Mouse (Mus musculus): Measurements from ENCODE around the gene H2al2a. TPM values are rescaled to one million over a fixed set of nuclear protein-coding genes. Genes with fewer than 3 reads are reported as not detected.

H2al2a gene
- polyA plus RNA-seq (2015; fragmentation: Nextera tagmentation; extraction: Ambion mirVana) = not detected in 2 replicates

DNA sequence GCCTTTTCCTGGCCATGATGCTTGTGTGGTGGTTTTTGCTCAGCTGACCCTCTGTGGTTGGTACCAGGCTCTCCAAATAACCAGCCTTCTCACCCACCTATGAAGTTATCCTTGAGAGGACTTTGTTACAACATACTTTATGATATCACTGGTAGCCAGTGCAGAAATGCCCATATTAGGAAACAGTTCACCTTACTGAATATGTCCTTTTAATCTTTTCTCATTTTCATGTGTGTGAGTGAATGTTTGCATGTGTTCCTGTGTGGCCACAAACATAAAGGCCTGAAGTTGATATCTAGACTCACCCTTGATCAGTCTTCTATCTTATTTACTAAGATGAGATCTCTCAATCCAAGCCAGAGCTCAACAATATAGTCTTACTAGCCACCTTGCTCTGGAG is at the start of gene H2al2a:
Gene H2al2a (minus strand): TSS at position 101 of the 400 bp plus-strand sequence.
- no peak within 1 kb of the TSS for H3K9ac ChIP-seq (ENCODE audit: low read depth, low read length)
- no peaks in the 10 kb centered on the region for H3K27me3 ChIP-seq (replicated peaks; ENCODE audit: control insufficient read depth, insufficient read depth, low read length)
- no peak within 1 kb of the TSS for H3K4me3 ChIP-seq (ENCODE audit: low read length)
- no peak within 1 kb of the TSS for H3K4me2 ChIP-seq (ENCODE audit: low read depth, low read length)
- H3K27ac ChIP-seq (ENCODE audit: low read length) = no peak within 1 kb of the TSS
- no peaks in the 10 kb centered on the region for H3K36me3 ChIP-seq (ENCODE audit: control insufficient read depth, insufficient read depth, low read length)
- no peaks in the 10 kb centered on the region for H3K4me1 ChIP-seq (ENCODE audit: control insufficient read depth, insufficient read depth, low read length)
- ATAC-seq = no peak
- no peaks in the 10 kb centered on the region for H3K9me3 ChIP-seq (ENCODE audit: control insufficient read depth, low read length)

DNA sequence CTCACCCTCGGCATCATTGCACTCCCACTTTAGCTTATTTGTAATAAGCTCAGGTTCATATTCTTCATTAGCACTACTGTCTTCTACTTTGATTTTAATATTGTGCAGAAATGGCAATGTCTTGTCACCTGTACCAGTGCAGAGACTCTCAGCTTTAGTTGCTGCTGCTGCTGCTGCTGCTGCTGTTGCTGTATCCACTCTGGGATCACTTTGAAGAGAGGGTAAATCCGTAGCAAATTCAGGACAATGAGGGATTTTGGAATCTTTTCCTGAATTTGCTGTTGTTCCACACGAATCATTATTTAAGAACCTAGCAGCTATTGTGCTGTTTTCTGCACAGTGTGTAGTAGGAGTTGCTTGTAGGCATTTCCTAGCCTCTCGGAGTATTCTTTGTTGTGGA is 49.4 kb upstream of the H2al2a start:
- Histone ChIP-seq H3K9me3 (ENCODE audit: control insufficient read depth, low read length) (no peaks in the 10 kb centered on the region), H3K9ac (ENCODE audit: low read depth, low read length) (peak overlapping the region; percentile 98), H3K4me1 (ENCODE audit: control insufficient read depth, insufficient read depth, low read length) (peaks cover 26% of the 10 kb centered on the region), H3K36me3 (ENCODE audit: control insufficient read depth, insufficient read depth, low read length) (no peaks in the 10 kb centered on the region), H3K27ac (ENCODE audit: low read length) (peak overlapping the region; percentile 99), H3K4me2 (ENCODE audit: low read depth, low read length) (peak overlapping the region; percentile 95), H3K27me3 (replicated peaks; ENCODE audit: control insufficient read depth, insufficient read depth, low read length) (no peaks in the 10 kb centered on the region), H3K4me3 (ENCODE audit: low read length) (peak overlapping the region; percentile 87)
- 4% methylated on average over 4 of the region's 4 CpGs for WGBS
- ATAC-seq = no peak

DNA sequence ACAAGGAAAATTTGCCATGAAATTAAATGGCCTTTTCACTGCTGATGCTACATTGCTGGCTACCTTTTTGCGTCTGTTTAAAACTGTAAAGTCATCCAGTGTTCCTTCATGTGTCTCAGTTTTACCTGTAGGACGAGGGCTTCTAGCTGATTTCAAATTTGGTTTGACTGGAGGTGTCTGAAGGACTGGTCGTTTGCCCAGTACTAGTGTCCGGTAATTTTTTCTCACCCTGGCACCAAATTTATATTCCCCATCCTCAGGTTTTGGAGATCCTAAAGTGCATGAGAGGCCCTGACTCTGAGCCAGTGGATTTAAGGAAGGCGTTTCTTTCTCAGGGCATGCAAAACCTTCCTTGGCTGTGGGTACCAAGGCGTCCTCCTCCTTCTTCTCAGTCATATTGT is 49.0 kb upstream of the H2al2a start:
- H3K9ac ChIP-seq (ENCODE audit: low read depth, low read length) = peak overlapping the region; percentile 98

DNA sequence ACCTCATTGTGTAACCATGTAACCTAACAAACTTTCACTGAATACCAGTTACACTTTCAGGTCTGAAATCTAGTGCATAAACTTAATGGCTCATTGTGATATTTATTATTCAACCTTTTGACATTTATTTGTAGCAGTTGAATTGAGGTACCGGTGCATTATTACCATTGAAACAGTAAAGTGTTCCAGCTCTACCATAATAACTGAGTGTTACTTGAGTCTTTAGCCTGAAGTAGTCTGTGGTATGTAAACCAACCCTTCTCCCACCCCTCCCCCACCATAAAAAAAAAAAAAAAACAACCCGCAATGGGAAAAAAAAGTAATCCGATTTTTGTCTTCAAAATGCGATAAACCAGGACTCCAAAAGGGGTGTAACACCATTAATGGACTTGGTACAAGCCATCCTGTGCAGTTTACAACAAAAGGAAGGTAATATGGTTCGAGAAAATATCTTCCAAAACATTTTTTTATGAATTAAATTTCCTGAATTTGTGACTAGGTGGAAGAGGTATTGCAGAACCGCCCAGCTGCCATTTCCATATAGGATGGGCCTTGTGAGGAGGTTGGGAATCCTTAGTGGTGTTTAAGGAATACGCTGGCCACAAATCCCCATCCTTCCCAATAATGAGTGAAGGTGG is 48.5 kb upstream of the H2al2a start:
- Histone ChIP-seq H3K27ac (ENCODE audit: low read length) (0 out of 2 replicates have a peak overlapping the region, but pooled peaks have one; percentile 33), H3K4me1 (ENCODE audit: control insufficient read depth, insufficient read depth, low read length) (peaks cover 29% of the 10 kb centered on the region), H3K27me3 (replicated peaks; ENCODE audit: control insufficient read depth, insufficient read depth, low read length) (no peaks in the 10 kb centered on the region), H3K36me3 (ENCODE audit: control insufficient read depth, insufficient read depth, low read length) (no peaks in the 10 kb centered on the region), H3K9me3 (ENCODE audit: control insufficient read depth, low read length) (no peaks in the 10 kb centered on the region), H3K9ac (ENCODE audit: low read depth, low read length) (peak overlapping the region; percentile 98), H3K4me3 (ENCODE audit: low read length) (peak overlapping the region; percentile 87), H3K4me2 (ENCODE audit: low read depth, low read length) (peak overlapping the region; percentile 95)
- WGBS = 23% methylated on average over 7 of the region's 7 CpGs
- no peak for ATAC-seq

More for the DNA sequence above, 49.0 kb upstream of the H2al2a start:
- H3K36me3 ChIP-seq (ENCODE audit: control insufficient read depth, insufficient read depth, low read length) = no peaks in the 10 kb centered on the region
- H3K4me2 ChIP-seq (ENCODE audit: low read depth, low read length) = peak overlapping the region; percentile 95
- 27% methylated on average over 6 of the region's 6 CpGs for WGBS
- H3K9me3 ChIP-seq (ENCODE audit: control insufficient read depth, low read length) = no peaks in the 10 kb centered on the region
- ATAC-seq = no peak
- H3K27me3 ChIP-seq (replicated peaks; ENCODE audit: control insufficient read depth, insufficient read depth, low read length) = no peaks in the 10 kb centered on the region
- peak overlapping the region; percentile 87 for H3K4me3 ChIP-seq (ENCODE audit: low read length)
- 0 out of 2 replicates have a peak overlapping the region, but pooled peaks have one; percentile 33 for H3K27ac ChIP-seq (ENCODE audit: low read length)
- peaks cover 29% of the 10 kb centered on the region for H3K4me1 ChIP-seq (ENCODE audit: control insufficient read depth, insufficient read depth, low read length)

DNA sequence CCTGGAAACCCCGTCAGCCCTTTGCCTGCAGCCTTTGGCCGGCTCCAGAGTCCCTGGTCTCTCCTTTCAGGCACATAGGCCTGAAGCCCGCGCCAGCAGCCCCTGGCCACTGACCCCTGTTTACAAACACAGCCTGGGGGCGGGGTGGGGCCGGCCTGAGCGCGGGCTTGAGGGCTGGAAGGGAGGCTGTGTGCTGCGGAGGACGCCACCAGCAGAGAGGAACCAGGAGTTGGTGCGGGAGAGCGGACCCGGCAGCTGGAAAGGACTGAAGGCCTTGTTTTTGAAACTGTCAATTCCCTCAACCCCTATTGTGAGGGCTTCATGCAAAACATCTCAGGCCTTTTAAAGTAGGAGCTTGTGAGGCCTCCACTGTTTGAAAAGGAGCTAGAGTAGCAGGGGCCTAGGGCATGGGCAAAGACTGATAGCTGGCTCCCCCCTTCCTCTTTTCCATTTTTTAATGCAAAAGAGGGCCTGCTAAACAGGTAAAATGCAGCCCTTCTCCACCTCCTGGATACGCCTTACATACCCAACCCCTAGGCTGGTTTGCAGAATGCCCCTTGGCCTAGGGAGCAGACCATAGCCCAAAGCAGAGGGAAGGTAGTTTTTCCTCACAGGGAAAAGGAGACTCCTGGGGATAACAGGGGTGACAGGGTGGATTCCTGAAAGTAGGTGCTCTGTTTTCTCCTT is 44.6 kb upstream of the H2al2a start:
- H3K4me1 ChIP-seq (ENCODE audit: control insufficient read depth, insufficient read depth, low read length) = peaks cover 31% of the 10 kb centered on the region
- H3K4me3 ChIP-seq (ENCODE audit: low read length) = no peak overlapping the region
- H3K9ac ChIP-seq (ENCODE audit: low read depth, low read length) = peak overlapping the region; percentile 53

DNA sequence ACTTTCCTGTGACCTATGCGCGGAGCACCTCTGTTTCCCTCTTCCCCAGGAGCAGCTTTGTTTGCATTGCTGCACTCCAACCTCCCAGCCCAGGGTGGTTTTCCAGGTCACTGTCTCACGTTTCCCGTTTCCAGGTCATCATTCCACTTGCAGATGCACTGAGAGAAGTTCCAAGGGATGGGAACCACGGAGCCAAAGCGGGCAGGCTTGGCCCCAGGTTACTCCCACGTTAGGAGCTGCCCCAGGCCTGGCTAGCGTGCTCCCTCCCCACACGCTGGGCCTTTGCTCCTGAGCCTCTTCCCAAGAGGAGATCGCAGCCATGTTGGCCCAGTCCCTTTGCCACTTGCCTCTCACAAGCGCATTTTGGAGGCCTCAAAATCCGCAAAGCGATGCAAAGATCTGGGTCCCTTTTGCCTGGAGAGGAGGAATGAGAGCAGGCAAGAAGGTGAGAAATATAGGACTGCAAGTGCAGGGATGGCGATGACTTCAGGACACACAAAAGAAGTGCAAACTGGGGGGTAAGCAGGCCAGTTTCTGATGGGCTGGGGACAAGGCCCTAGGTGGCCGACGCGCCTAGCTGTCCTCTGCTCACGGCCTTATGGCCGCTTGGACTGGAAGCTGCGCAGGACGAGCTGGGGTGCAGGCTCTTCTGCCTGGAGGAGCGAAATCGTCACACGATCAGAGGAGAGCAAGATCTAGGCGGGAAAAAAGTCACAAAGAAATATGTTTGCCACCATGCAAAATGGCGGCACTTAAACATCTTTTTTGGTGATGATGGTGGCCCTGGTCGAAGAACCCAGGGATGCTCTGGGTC is 43.8 kb upstream of the H2al2a start:
- Histone ChIP-seq H3K9ac (ENCODE audit: low read depth, low read length) (peak overlapping the region; percentile 69), H3K27ac (ENCODE audit: low read length) (0 out of 2 replicates have a peak overlapping the region, but pooled peaks have one; percentile 6), H3K27me3 (replicated peaks; ENCODE audit: control insufficient read depth, insufficient read depth, low read length) (no peaks in the 10 kb centered on the region), H3K4me2 (ENCODE audit: low read depth, low read length) (no peak overlapping the region), H3K4me3 (ENCODE audit: low read length) (no peak overlapping the region), H3K4me1 (ENCODE audit: control insufficient read depth, insufficient read depth, low read length) (peaks cover 24% of the 10 kb centered on the region), H3K9me3 (ENCODE audit: control insufficient read depth, low read length) (no peaks in the 10 kb centered on the region), H3K36me3 (ENCODE audit: control insufficient read depth, insufficient read depth, low read length) (no peaks in the 10 kb centered on the region)
- WGBS = 63% methylated on average over 27 of the region's 27 CpGs
- 0 out of 2 replicates have a peak, but pooled peaks have one; percentile 31 for ATAC-seq

More for the DNA sequence above, 44.6 kb upstream of the H2al2a start:
- Histone ChIP-seq H3K9me3 (ENCODE audit: control insufficient read depth, low read length) (no peaks in the 10 kb centered on the region), H3K27me3 (replicated peaks; ENCODE audit: control insufficient read depth, insufficient read depth, low read length) (no peaks in the 10 kb centered on the region), H3K27ac (ENCODE audit: low read length) (0 out of 2 replicates have a peak overlapping the region, but pooled peaks have one; percentile 6), H3K4me2 (ENCODE audit: low read depth, low read length) (peak overlapping the region; percentile 27; the same call in 1 of the 2 replicates), H3K36me3 (ENCODE audit: control insufficient read depth, insufficient read depth, low read length) (no peaks in the 10 kb centered on the region)
- 48% methylated on average over 14 of the region's 14 CpGs for WGBS
- peak; percentile 52 for ATAC-seq

DNA sequence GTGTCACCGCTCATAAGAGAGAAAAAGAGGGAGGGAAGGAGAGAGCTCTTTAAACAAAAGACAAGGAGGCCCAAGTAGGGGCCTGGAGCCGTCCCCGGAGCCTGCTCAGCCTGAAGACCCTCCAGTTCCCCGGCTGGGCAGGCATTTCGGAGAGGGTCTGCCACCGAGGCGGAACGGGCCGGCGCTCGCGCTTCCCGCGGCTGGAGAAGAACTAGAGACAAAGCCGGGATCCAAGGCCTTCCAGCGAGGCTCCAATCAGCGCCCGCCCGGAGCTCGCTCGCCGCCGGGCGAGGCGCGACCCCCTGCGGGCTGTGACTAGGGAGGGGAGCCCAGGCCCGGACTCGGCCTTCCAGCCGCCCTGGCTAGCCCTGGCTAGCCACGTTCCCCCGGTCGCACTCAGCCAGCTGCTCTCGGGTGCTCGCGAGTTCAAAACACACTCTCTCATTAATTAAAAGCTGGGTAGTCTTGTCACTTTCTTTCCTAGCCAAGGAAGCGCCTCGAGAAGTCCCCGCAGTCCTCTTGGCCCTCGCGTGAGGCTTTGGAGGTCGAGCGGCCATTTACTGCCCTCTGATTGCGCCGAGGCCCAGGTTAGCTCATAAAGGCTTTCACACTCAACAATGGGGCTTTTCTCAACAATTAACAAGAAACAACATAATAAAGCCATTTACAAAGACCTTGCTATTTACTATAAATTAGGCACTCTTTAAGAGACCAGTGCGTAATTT is 43.0 kb upstream of the H2al2a start:
- peak overlapping the region; percentile 52; the same call in 1 of the 2 replicates for H3K27ac ChIP-seq (ENCODE audit: low read length)
- H3K36me3 ChIP-seq (ENCODE audit: control insufficient read depth, insufficient read depth, low read length) = no peaks in the 10 kb centered on the region
- ATAC-seq = peak; percentile 64
- no peaks in the 10 kb centered on the region for H3K27me3 ChIP-seq (replicated peaks; ENCODE audit: control insufficient read depth, insufficient read depth, low read length)
- H3K4me1 ChIP-seq (ENCODE audit: control insufficient read depth, insufficient read depth, low read length) = peaks cover 23% of the 10 kb centered on the region
- WGBS = 18% methylated on average over 46 of the region's 46 CpGs
- peak overlapping the region; percentile 68 for H3K4me2 ChIP-seq (ENCODE audit: low read depth, low read length)
- H3K4me3 ChIP-seq (ENCODE audit: low read length) = peak overlapping the region; percentile 37
- no peaks in the 10 kb centered on the region for H3K9me3 ChIP-seq (ENCODE audit: control insufficient read depth, low read length)
- H3K9ac ChIP-seq (ENCODE audit: low read depth, low read length) = peak overlapping the region; percentile 69

DNA sequence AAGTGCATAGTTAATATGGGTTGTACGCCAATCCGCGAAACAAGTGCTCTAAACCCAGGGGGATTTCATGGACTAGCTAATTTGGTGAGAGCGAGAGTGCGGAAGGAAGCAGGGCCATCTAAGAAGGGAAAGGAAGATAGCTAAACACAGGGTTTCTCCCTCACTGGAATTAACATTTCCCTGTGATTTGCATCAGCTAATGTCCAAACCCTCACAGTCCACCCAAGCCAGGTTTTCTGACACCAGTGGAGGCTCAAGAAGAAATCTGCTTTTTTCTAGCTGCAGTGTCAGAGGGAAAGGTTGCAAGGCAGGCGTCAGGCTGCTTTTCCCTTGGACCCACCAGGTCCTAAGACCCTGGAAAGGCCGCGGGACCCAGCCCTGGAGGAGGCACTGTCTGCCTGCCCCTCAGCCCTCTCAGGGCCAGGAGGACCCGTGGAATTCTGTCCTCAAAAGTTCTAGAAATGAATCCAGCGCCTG is 42.2 kb upstream of the H2al2a start:
- ATAC-seq = no peak
- 73% methylated on average over 10 of the region's 10 CpGs for WGBS
- H3K4me2 ChIP-seq (ENCODE audit: low read depth, low read length) = no peak overlapping the region

More for the DNA sequence above, 42.2 kb upstream of the H2al2a start:
- no peak overlapping the region for H3K27ac ChIP-seq (ENCODE audit: low read length)
- H3K4me3 ChIP-seq (ENCODE audit: low read length) = no peak overlapping the region
- peak overlapping the region; percentile 69; the same call in 1 of the 2 replicates for H3K9ac ChIP-seq (ENCODE audit: low read depth, low read length)
- H3K36me3 ChIP-seq (ENCODE audit: control insufficient read depth, insufficient read depth, low read length) = no peaks in the 10 kb centered on the region
- H3K27me3 ChIP-seq (replicated peaks; ENCODE audit: control insufficient read depth, insufficient read depth, low read length) = no peaks in the 10 kb centered on the region
- H3K4me1 ChIP-seq (ENCODE audit: control insufficient read depth, insufficient read depth, low read length) = peaks cover 23% of the 10 kb centered on the region
- no peaks in the 10 kb centered on the region for H3K9me3 ChIP-seq (ENCODE audit: control insufficient read depth, low read length)
